20 mouse cellular contexts compared by ENCODE assay signal in genomic region chrX:103732033-103732703, GRCm38 (mm10).
DNase-seq lines count a peak whose midpoint lies in the region; ATAC-seq and TF ChIP-seq lines count a peak whose summit lies in the region.
"Had no signal": no experiment of that assay in that cellular context is flagged by ENCODE, and none has a peak within 500 bp of the region (broad histone marks: within the 10 kb centered on the region; RNA-seq: fewer than 3 reads in every experiment).

No protein-coding gene starts in this region.

- peak; percentile 22 for DNase-seq in layer of hippocampus, adult 11-12 months (ENCODE audit: low spot score)
- no peak for DNase-seq in layer of hippocampus, postnatal 10 days (ENCODE audit: low spot score in 2 of 2)
- peak; percentile 69 for DNase-seq in adrenal gland, adult 8-10 months
- peak; percentile 71 to 77 for DNase-seq in adrenal gland, postnatal 36 days
- DNase-seq in heart, postnatal 14 days: no peak
- no peak for DNase-seq in left cerebral cortex, adult 2 months (ENCODE audit: extremely low spot score in 1 of 2, low spot score in 2 of 2)
- DNase-seq: cerebellum, adult 9-10 months; forebrain, postnatal 0 days; heart, adult 2 months; kidney, postnatal 10 days; lung, adult 18-20 months; lung, postnatal 36 days; right cerebral cortex, postnatal 25 days had no signal

- ATAC-seq in liver, embryonic 16.5 days (ENCODE audit: low read depth): peak; percentile 78
- ATAC-seq: forebrain, postnatal 0 days; inflammation-experienced regulatory T-cells, adult 6 months had no signal

- no peak overlapping the region for H3K4me3 ChIP-seq in liver, embryonic 16.5 days (ENCODE audit: low read depth, low read length)
- no peak overlapping the region for H3K4me3 ChIP-seq in left cerebral cortex, adult 2 months
- H3K4me3 ChIP-seq: embryonic facial prominence, embryonic 13.5 days; heart, adult 2 months; heart, embryonic 15.5 days; hindbrain, embryonic 10.5 days; midbrain, embryonic 12.5 days; neural tube, embryonic 13.5 days had no signal

- intact Hi-C loops in heart, postnatal 14 days (cut with DNase I): no loop called here
- intact Hi-C loops in left cerebral cortex, adult 2 months (cut with DNase I): no loop called here

- no peak overlapping the region for H3K9ac ChIP-seq in liver, embryonic 16.5 days (ENCODE audit: low read depth, low read length)
- H3K9ac ChIP-seq: embryonic facial prominence, embryonic 13.5 days; forebrain, postnatal 0 days; heart, embryonic 15.5 days; midbrain, embryonic 12.5 days; neural tube, embryonic 13.5 days had no signal

- H3K4me2 ChIP-seq in liver, embryonic 16.5 days (ENCODE audit: low read depth, low read length): no peak overlapping the region
- H3K4me2 ChIP-seq: embryonic facial prominence, embryonic 13.5 days; heart, embryonic 15.5 days; midbrain, embryonic 12.5 days; neural tube, embryonic 13.5 days had no signal

- no peak for TF ChIP-seq CTCF in left cerebral cortex, adult 2 months (IDR thresholded peaks at IDR 0.05)

- H3K4me1 ChIP-seq in liver, embryonic 16.5 days (ENCODE audit: control insufficient read depth, low read depth, low read length): no peaks in the 10 kb centered on the region
- H3K4me1 ChIP-seq: embryonic facial prominence, embryonic 13.5 days; heart, embryonic 15.5 days; hindbrain, embryonic 10.5 days; midbrain, embryonic 12.5 days; neural tube, embryonic 13.5 days had no signal

- H3K36me3 ChIP-seq in liver, embryonic 16.5 days (ENCODE audit: control insufficient read depth, insufficient read depth): no peaks in the 10 kb centered on the region
- H3K36me3 ChIP-seq: embryonic facial prominence, embryonic 13.5 days; heart, embryonic 15.5 days; hindbrain, embryonic 10.5 days; midbrain, embryonic 12.5 days; neural tube, embryonic 13.5 days had no signal

- no peaks in the 10 kb centered on the region for H3K9me3 ChIP-seq in liver, embryonic 16.5 days (replicated peaks; ENCODE audit: control insufficient read depth, low read length)
- H3K9me3 ChIP-seq: embryonic facial prominence, embryonic 13.5 days; heart, embryonic 15.5 days; hindbrain, embryonic 10.5 days; midbrain, embryonic 12.5 days; neural tube, embryonic 13.5 days had no signal

- 47% methylated on average over 4 of the region's 4 CpGs for WGBS in liver, embryonic 16.5 days (ENCODE audit: insufficient replicate concordance)

- peak overlapping the region; percentile 44; the same call in 1 of the 2 replicates for H3K27ac ChIP-seq in liver, embryonic 16.5 days (ENCODE audit: low read length)
- H3K27ac ChIP-seq in left cerebral cortex, adult 2 months: no peak overlapping the region
- H3K27ac ChIP-seq: embryonic facial prominence, embryonic 13.5 days; heart, adult 2 months; heart, embryonic 15.5 days; hindbrain, embryonic 10.5 days; midbrain, embryonic 12.5 days; neural tube, embryonic 13.5 days had no signal

- peaks cover 9% of the 10 kb centered on the region for H3K27me3 ChIP-seq in liver, embryonic 16.5 days (ENCODE audit: control insufficient read depth, insufficient read depth, low read depth, low read length)

Comparison
In these comparisons a context has a peak if more than half of its experiments do, and no peak if none do; other contexts are left out.
1. DNase-seq: peak in layer of hippocampus, adult 11-12 months (single experiment), adrenal gland, adult 8-10 months (single experiment) and adrenal gland, postnatal 36 days (2 of 2); none in layer of hippocampus, postnatal 10 days (0 of 2), heart, postnatal 14 days (0 of 2) and left cerebral cortex, adult 2 months (0 of 2).